Mouse (Mus musculus) liver, embryonic 11.5 days (tissue): ENCODE data around the gene Fbxw11. TPM values are rescaled to one million over a fixed set of nuclear protein-coding genes. Genes with fewer than 3 reads are reported as not detected.

Experiments
- ATAC-seq: fragments of 200-750 bp; cut with Nextera tagmentation; replicated peaks from 2 replicates; pipeline ENCODE4 v1.8.0; 2017; ENCODE audit warnings: moderate number of reproducible peaks, mild to moderate bottlenecking, moderate TSS enrichment, moderate library complexity; ENCODE audit not compliant: low FRiP score
- DNase-seq: peaks from one replicate; pipeline ENCODE4 v3.0.0-alpha.2; 2017; ENCODE audit warnings: low spot score
- H3K27ac ChIP-seq: fragments of 300-500 bp; sonication (generic); 2 replicates; pipeline ENCODE4 v1.5.1; 2014; ENCODE audit warnings: mild to moderate bottlenecking, low read depth, low read length, control low read depth
- H3K27me3 ChIP-seq: fragments of 300-500 bp; sonication (generic); replicated peaks from 2 replicates; pipeline ENCODE4 v1.6.1; 2014; ENCODE audit warnings: low read length, mixed read lengths; ENCODE audit not compliant: control insufficient read depth, insufficient read depth
- H3K36me3 ChIP-seq: fragments of 300-500 bp; sonication (generic); 2 replicates; pipeline ENCODE4 v1.6.1; 2014; ENCODE audit warnings: mild to moderate bottlenecking, low read length, moderate library complexity, mixed read lengths; ENCODE audit not compliant: control insufficient read depth, insufficient read depth
- H3K4me1 ChIP-seq: fragments of 300-500 bp; sonication (generic); replicated peaks from 2 replicates; pipeline ENCODE4 v1.6.1; 2014; ENCODE audit warnings: low read length, mixed read lengths; ENCODE audit not compliant: control insufficient read depth, insufficient read depth
- H3K4me2 ChIP-seq: fragments of 300-500 bp; sonication (generic); 2 replicates; pipeline ENCODE4 v1.6.1; 2014; ENCODE audit warnings: mild to moderate bottlenecking, control low read depth, moderate library complexity
- H3K4me3 ChIP-seq: fragments of 300-500 bp; sonication (generic); 2 replicates; pipeline ENCODE4 v1.5.1; 2014; ENCODE audit warnings: low read depth, low read length, control low read depth
- H3K9ac ChIP-seq: fragments of 300-500 bp; sonication (generic); 2 replicates; pipeline ENCODE4 v1.6.1; 2014; ENCODE audit warnings: low read depth, low read length, control low read depth
- H3K9me3 ChIP-seq: fragments of 300-500 bp; sonication (generic); 2 replicates; pipeline ENCODE4 v1.6.1; 2016; ENCODE audit warnings: low read length, inconsistent platforms, mixed read lengths; ENCODE audit not compliant: control insufficient read depth
- WGBS: fragments of 180-500 bp; shearing (Covaris S2); extraction: QIAGEN DNeasy Blood & Tissue Kit; methylation state at CpG from one replicate; pipeline ENCODE4 v1.1.7; 2014; 5-methylcytosine and 5-hydroxymethylcytosine counted together
- polyA plus RNA-seq: library from polyadenylated mRNA; unstranded; fragments of >200 nt; fragmentation: Nextera tagmentation; extraction: Ambion mirVana; gene quantifications from 2 replicates; pipeline ENCODE4 v1.2.1, GENCODE M21; 2014

The Fbxw11 gene
- polyA plus RNA-seq, 1 experiment from 2014 or later, result 44.2 TPM

DNA sequence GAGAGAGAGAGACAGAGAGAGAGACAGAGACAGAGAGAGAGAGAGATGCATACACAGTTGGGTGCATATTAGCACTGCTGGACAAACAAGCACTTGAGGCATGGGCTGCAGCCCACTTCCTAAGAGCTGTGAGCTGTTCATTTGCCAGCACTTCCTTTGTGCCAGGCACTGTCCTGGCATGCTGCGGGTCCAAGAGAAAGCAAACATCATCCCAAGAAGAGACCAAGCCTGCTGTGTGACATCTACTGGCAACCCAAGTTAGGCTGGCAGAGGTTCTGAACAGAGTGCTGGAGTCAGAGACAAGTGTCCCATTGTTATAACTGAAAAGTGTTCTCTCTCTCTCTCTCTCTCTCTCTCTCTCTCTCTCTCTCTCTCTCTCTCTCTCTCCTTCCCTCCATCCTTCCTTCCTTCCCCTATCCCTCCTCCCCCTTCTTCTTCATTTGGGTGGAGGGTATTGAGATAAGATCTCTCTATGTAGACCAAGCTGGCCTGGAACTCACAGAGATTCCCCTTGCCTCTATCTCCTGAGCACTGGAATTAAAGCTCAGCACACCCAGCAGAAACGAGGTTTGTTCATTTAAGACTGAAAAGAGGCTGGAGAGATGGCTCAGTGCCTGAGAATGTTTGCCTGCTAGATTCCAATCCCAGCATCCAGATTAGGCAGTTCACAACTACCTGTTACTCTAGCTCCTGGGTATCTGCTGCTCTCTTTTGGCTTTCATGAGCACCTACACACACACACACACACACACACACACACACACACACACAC lies 139.3 kb downstream of the Fbxw11 start:
- no peaks in the 10 kb centered on the region; the same call in 1 of the 2 replicates for H3K4me1 ChIP-seq
- H3K4me2 ChIP-seq, result no peak overlapping the region
- H3K9ac ChIP-seq, result no peak overlapping the region
- no peak for DNase-seq
- H3K4me3 ChIP-seq, result no peak overlapping the region
- no peaks in the 10 kb centered on the region for H3K27me3 ChIP-seq
- no peaks in the 10 kb centered on the region for H3K36me3 ChIP-seq
- no peaks in the 10 kb centered on the region for H3K9me3 ChIP-seq
- H3K27ac ChIP-seq, result no peak overlapping the region
- WGBS, result 50% methylated on average over 2 of the region's 2 CpGs
- ATAC-seq, result no peak

DNA sequence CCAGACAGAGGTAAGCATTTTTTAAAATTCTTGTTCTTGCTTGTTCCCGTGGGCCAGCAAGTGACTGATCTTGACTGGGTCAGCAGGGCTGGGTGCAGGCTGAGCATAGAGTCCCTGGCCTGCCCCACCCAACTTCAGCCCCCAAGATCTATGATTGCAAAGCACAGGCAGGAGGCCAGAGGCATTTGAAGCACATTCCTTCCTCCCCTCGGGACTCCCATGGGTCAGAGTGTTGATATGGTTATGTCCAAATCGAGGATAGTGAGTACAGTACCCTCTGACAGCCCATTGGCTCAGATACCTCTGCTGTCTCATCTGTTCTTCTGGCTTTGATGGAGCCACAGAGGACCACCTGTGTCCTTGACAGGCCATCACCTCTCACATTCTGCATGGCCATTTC lies 140.2 kb downstream of the Fbxw11 start:
- no peak overlapping the region for H3K27ac ChIP-seq
- H3K9ac ChIP-seq, result no peak overlapping the region
- no peaks in the 10 kb centered on the region for H3K9me3 ChIP-seq
- no peaks in the 10 kb centered on the region for H3K36me3 ChIP-seq
- H3K4me3 ChIP-seq, result no peak overlapping the region
- ATAC-seq (no peak), DNase-seq (no peak)
- WGBS, result 53% methylated on average over 3 of the region's 3 CpGs
- no peaks in the 10 kb centered on the region for H3K27me3 ChIP-seq
- H3K4me2 ChIP-seq, result no peak overlapping the region
- H3K4me1 ChIP-seq, result no peaks in the 10 kb centered on the region; the same call in 1 of the 2 replicates

DNA sequence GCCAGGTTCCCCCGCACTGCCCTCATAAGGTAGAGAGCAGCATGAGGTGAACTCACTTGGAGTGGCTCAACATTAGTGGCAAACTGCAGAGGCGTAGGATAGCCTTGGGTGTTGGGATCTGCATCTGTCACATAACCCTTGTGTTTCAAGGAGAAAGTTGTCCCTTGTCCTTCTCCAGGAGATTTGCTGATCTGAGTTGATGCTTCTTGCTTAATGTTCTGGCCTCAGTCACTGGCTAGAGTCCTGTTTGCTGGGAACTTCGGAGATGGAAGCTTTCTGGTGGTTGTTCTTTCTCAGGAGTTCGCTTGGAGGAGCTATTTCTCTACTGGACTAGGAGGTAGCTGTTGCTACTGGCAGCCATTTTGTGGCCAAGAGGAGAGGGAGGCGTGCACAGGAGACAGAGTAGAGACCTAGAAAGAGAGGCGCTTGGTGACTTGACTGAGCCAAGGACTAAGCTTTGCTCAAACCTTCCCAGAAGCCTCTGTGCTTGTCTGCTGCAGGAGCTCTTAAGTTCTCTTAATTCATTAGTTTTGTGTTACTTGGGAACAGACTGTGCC lies 143.1 kb downstream of the Fbxw11 start:
- Histone ChIP-seq H3K4me3 (no peak overlapping the region), H3K4me1 (no peaks in the 10 kb centered on the region; the same call in 1 of the 2 replicates), H3K9ac (no peak overlapping the region), H3K4me2 (no peak overlapping the region), H3K27ac (no peak overlapping the region), H3K27me3 (no peaks in the 10 kb centered on the region), H3K9me3 (no peaks in the 10 kb centered on the region), H3K36me3 (no peaks in the 10 kb centered on the region)
- ATAC-seq, result no peak
- 79% methylated on average over 6 of the region's 6 CpGs for WGBS
- no peak for DNase-seq

DNA sequence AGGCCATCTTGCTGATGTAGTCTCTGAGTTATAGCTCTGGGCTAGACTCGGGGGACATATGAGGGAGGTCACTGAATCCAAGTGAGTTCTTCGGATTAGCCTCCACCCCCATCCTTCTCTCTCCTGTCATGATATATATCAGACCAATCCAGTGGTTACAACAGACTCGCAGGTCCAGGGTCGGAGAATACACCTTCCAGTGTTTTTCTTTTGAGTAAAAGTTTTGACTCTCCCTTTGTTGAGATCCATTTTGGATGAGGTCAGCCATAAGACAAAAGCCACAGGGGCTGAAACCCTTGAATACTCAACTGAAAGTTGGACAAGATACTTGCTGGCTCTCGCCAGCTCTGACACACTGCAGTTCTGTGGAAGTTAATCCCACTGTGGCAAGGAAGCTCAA lies 143.7 kb downstream of the Fbxw11 start:
- Histone ChIP-seq H3K9me3 (no peaks in the 10 kb centered on the region), H3K27me3 (no peaks in the 10 kb centered on the region), H3K4me3 (no peak overlapping the region), H3K36me3 (no peaks in the 10 kb centered on the region), H3K4me1 (no peaks in the 10 kb centered on the region; the same call in 1 of the 2 replicates), H3K4me2 (no peak overlapping the region), H3K27ac (no peak overlapping the region), H3K9ac (no peak overlapping the region)
- 81% methylated on average over 5 of the region's 5 CpGs for WGBS
- DNase-seq (no peak), ATAC-seq (no peak)

DNA sequence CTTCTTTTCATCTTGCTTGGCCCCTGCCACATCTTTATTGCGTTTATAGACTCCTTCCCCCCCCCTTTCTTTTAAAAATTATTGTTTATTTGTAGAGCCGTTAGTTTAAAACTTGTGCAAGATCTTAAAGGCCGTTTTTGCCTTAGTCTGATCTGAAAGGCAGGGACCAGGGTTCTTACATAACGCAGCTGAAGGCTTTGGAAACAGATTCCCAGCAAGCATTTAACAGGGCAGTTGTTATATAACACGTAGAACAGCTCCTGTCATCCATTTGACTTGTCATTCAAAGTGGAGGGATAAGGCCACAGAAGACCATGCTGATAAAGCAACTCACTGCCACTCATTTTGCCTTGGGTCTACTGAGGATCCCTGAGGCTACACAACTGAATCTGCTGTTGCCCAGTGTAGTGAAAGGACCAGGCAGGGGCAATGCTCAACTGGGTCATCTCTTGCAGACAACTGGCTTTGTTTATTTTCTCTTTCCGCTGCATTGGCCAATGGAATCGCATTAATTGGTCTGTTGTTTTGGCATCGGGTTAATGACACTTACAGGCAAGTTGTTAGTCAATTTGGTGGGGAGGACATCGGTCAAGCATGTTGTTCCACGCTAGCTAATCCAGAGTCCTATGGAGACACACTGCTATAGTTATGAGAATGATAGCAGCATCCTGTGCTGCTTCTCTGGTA lies 152.4 kb downstream of the Fbxw11 start:
- no peak overlapping the region for H3K4me2 ChIP-seq
- no peaks in the 10 kb centered on the region for H3K9me3 ChIP-seq
- 70% methylated on average over 10 of the region's 10 CpGs for WGBS
- H3K4me3 ChIP-seq, result no peak overlapping the region
- no peaks in the 10 kb centered on the region for H3K27me3 ChIP-seq
- H3K27ac ChIP-seq, result no peak overlapping the region
- DNase-seq, result no peak
- no peaks in the 10 kb centered on the region for H3K36me3 ChIP-seq
- no peak for ATAC-seq
- H3K4me1 ChIP-seq, result no peaks in the 10 kb centered on the region
- no peak overlapping the region for H3K9ac ChIP-seq

Other genes with a start within 250 kb of the Fbxw11 start
- gene Ubtd2, start 187.4 kb upstream of the Fbxw11 start, polyA plus RNA-seq, result 21.1 and 23.2 TPM in 2 replicates
- 0.25 and 0.49 TPM in 2 replicates for gene Efcab9, start 110.6 kb upstream of the Fbxw11 start, polyA plus RNA-seq
- 4.8 and 5.8 TPM in 2 replicates for gene Stk10, start 109.4 kb upstream of the Fbxw11 start, polyA plus RNA-seq
- gene Smim23, start 181.9 kb downstream of the Fbxw11 start, polyA plus RNA-seq, result not detected in 2 replicates